Mouse (Mus musculus) spleen, adult 2 months (tissue): Measurements from ENCODE around the gene Sh3bp5.

Source experiments
- CTCF ChIP-seq: fragments of 200-500 bp; IDR thresholded peaks from 2 replicates; pipeline ENCODE4 v1.5.1; 2011; ENCODE audit warnings: mild to moderate bottlenecking, inconsistent platforms; ENCODE audit not compliant: insufficient read depth, insufficient read length, insufficient replicate concordance; ENCODE audit errors: extremely low read depth
- POLR2A ChIP-seq: fragments of 200-500 bp; IDR thresholded peaks from 2 replicates; pipeline ENCODE4 v1.6.1; 2011; ENCODE audit warnings: low read depth, low read length, inconsistent platforms

DNA sequence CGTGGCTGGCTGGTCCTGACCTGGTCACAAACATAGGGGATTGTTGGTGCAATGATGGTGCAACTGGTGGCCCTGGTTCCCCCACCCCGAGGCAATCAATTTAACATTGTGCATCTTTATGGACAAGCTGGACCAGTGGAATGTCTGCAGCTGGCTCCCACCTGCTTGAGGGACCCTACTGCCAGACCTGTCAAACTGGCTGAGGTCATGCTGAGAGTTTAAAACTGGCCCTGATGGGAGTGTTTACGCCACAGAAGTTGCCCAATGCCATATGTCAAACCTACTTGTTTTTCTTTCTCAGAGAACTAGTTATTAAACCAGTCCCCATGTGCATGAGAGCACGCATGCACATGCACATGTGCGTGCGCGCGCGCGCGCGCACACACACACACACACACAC, 22.1 kb upstream of the Sh3bp5 start:
- TF ChIP-seq POLR2A, result no peak
- no peak for TF ChIP-seq CTCF
